In genomic region chr5:107611224-107611623, GRCm38 (mm10) we compare ENCODE assay signal across 9 mouse cellular contexts. TPM values are rescaled to one million over a fixed set of nuclear protein-coding genes. Genes with fewer than 3 reads are reported as not detected.
DNase-seq lines count a peak whose midpoint lies in the region; ATAC-seq lines count a peak whose summit lies in the region.
"Had no signal": no experiment of that assay in that cellular context is flagged by ENCODE, and none has a peak within 500 bp of the region (broad histone marks: within the 10 kb centered on the region; RNA-seq: fewer than 3 reads in every experiment).

No protein-coding gene starts in this region.

- WGBS in intestine, embryonic 14.5 days, result 3% methylated on average over 2 of the region's 2 CpGs
- 4% methylated on average over 2 of the region's 2 CpGs for WGBS in intestine, embryonic 16.5 days
- WGBS in hindbrain, embryonic 13.5 days, result 2% methylated on average over 2 of the region's 2 CpGs

- no peak overlapping the region for H3K9ac ChIP-seq in intestine, embryonic 14.5 days (ENCODE audit: low read length)
- H3K9ac ChIP-seq in intestine, embryonic 16.5 days (ENCODE audit: low read depth, low read length), result no peak overlapping the region
- no peak overlapping the region for H3K9ac ChIP-seq in hindbrain, embryonic 13.5 days

- no peaks in the 10 kb centered on the region for H3K27me3 ChIP-seq in intestine, embryonic 14.5 days (replicated peaks; ENCODE audit: control insufficient read depth, insufficient read depth, low read length)
- no peaks in the 10 kb centered on the region for H3K27me3 ChIP-seq in intestine, embryonic 16.5 days (replicated peaks; ENCODE audit: control insufficient read depth, insufficient read depth, low read length)
- no peaks in the 10 kb centered on the region for H3K27me3 ChIP-seq in hindbrain, embryonic 13.5 days

- peak; percentile 65 for DNase-seq in intestine, embryonic 14.5 days (ENCODE audit: low spot score)
- DNase-seq in brain, embryonic 18.5 days (ENCODE audit: low read depth, low spot score), result peak; percentile 45
- DNase-seq in layer of hippocampus, postnatal 14 days (ENCODE audit: low spot score in 2 of 2), result peak; percentile 59 to 80
- peak; percentile 23 for DNase-seq in skeletal muscle tissue, adult 2 months (ENCODE audit: low read depth, low spot score)

- no peak overlapping the region for H3K27ac ChIP-seq in intestine, embryonic 14.5 days (ENCODE audit: low read depth)
- no peak overlapping the region for H3K27ac ChIP-seq in intestine, embryonic 16.5 days (ENCODE audit: low read length)
- no peak overlapping the region for H3K27ac ChIP-seq in hindbrain, embryonic 13.5 days

- no peaks in the 10 kb centered on the region for H3K9me3 ChIP-seq in intestine, embryonic 14.5 days (ENCODE audit: control insufficient read depth, low read length)
- H3K9me3 ChIP-seq in intestine, embryonic 16.5 days (ENCODE audit: control insufficient read depth, low read length), result no peaks in the 10 kb centered on the region
- H3K9me3 ChIP-seq in hindbrain, embryonic 13.5 days, result no peaks in the 10 kb centered on the region

- H3K4me1 ChIP-seq in intestine, embryonic 14.5 days (replicated peaks; ENCODE audit: control insufficient read depth, insufficient read depth, low read length), result no peaks in the 10 kb centered on the region
- no peaks in the 10 kb centered on the region for H3K4me1 ChIP-seq in intestine, embryonic 16.5 days (ENCODE audit: control insufficient read depth, insufficient read depth, low read length)
- H3K4me1 ChIP-seq in hindbrain, embryonic 13.5 days (replicated peaks), result no peaks in the 10 kb centered on the region

- no peak overlapping the region for H3K4me2 ChIP-seq in intestine, embryonic 14.5 days (ENCODE audit: low read length)
- no peak overlapping the region for H3K4me2 ChIP-seq in intestine, embryonic 16.5 days (ENCODE audit: low read depth, low read length)
- H3K4me2 ChIP-seq in hindbrain, embryonic 13.5 days, result no peak overlapping the region

- no peak overlapping the region for H3K4me3 ChIP-seq in intestine, embryonic 14.5 days (ENCODE audit: low read depth, low read length)
- no peak overlapping the region for H3K4me3 ChIP-seq in intestine, embryonic 16.5 days (ENCODE audit: low read length)
- no peak overlapping the region for H3K4me3 ChIP-seq in hindbrain, embryonic 13.5 days
- H3K4me3 ChIP-seq: myocyte had no signal

- peaks cover 47% of the 10 kb centered on the region for H3K36me3 ChIP-seq in intestine, embryonic 14.5 days (ENCODE audit: control insufficient read depth, insufficient read depth, low read length)
- H3K36me3 ChIP-seq in intestine, embryonic 16.5 days (ENCODE audit: control insufficient read depth, insufficient read depth, low read length), result no peaks in the 10 kb centered on the region
- H3K36me3 ChIP-seq in hindbrain, embryonic 13.5 days, result peaks cover 29% of the 10 kb centered on the region

- ATAC-seq in intestine, embryonic 14.5 days (replicated peaks; ENCODE audit: low FRiP score, low TSS enrichment, low read depth), result 0 out of 2 replicates have a peak, but pooled peaks have one; percentile 36
- no peak for ATAC-seq in intestine, embryonic 16.5 days
- ATAC-seq in erythroid progenitor cell, adult 5-6 weeks (replicated peaks; ENCODE audit: low FRiP score, poor library complexity, severe bottlenecking), result peak; percentile 74
- peak; percentile 66; the same call in 1 of the 2 replicates for ATAC-seq in hindbrain, embryonic 13.5 days (ENCODE audit: low FRiP score)
- ATAC-seq in megakaryocyte-erythroid progenitor cell, adult 5-6 weeks (replicated peaks; ENCODE audit: low FRiP score, low TSS enrichment, poor library complexity, severe bottlenecking), result peak; percentile 77; the same call in 1 of the 2 replicates

RNA-seq across cellular contexts. Expression of gene Glmn, which starts 13.5 kb away (rescaled TPM):
- polyA plus RNA-seq in intestine, embryonic 14.5 days (2014; fragmentation: Nextera tagmentation; extraction: Ambion mirVana), result 32.5 and 33.0 TPM in 2 replicates
- polyA plus RNA-seq in intestine, embryonic 16.5 days (2015; fragmentation: Nextera tagmentation; extraction: Ambion mirVana), result 18.2 and 21.3 TPM in 2 replicates
- 1.3 and 4.3 TPM in 2 replicates for total RNA-seq in erythroid progenitor cell, adult 5-6 weeks (2015; ENCODE audit: low replicate concordance)
- 7.2 and 10.3 TPM in 2 replicates for total RNA-seq in erythroid progenitor cell, adult 5-6 weeks (2017; ENCODE audit: low replicate concordance)
- 39.0 and 39.2 TPM in 2 replicates for polyA plus RNA-seq in hindbrain, embryonic 13.5 days (2015; fragmentation: Nextera tagmentation; extraction: Ambion mirVana)
- total RNA-seq in layer of hippocampus, postnatal 14 days (2021), result 10 to 100 TPM; 17.2 to 17.6 TPM
- total RNA-seq in megakaryocyte-erythroid progenitor cell, adult 5-6 weeks (2014; fragmentation: Nextera tagmentation), result 5.5 and 20.0 TPM in 2 replicates
- total RNA-seq in megakaryocyte-erythroid progenitor cell, adult 5-6 weeks (2017), result 15.3 and 15.8 TPM in 2 replicates

RNA-seq across cellular contexts. Expression of gene Rpap2, which starts 14.1 kb away (rescaled TPM):
- 16.8 and 21.6 TPM in 2 replicates for polyA plus RNA-seq in intestine, embryonic 14.5 days (2014; fragmentation: Nextera tagmentation; extraction: Ambion mirVana)
- polyA plus RNA-seq in intestine, embryonic 16.5 days (2015; fragmentation: Nextera tagmentation; extraction: Ambion mirVana), result 11.9 and 13.8 TPM in 2 replicates
- 6.3 and 10.1 TPM in 2 replicates for total RNA-seq in erythroid progenitor cell, adult 5-6 weeks (2015; ENCODE audit: low replicate concordance)
- total RNA-seq in erythroid progenitor cell, adult 5-6 weeks (2017; ENCODE audit: low replicate concordance), result 6.3 and 11.0 TPM in 2 replicates
- polyA plus RNA-seq in hindbrain, embryonic 13.5 days (2015; fragmentation: Nextera tagmentation; extraction: Ambion mirVana), result 21.4 and 24.6 TPM in 2 replicates
- total RNA-seq in layer of hippocampus, postnatal 14 days (2021), result 10 to 100 TPM; 21.2 to 22.1 TPM
- 11.7 and 12.8 TPM in 2 replicates for total RNA-seq in megakaryocyte-erythroid progenitor cell, adult 5-6 weeks (2014; fragmentation: Nextera tagmentation)
- total RNA-seq in megakaryocyte-erythroid progenitor cell, adult 5-6 weeks (2017), result 23.7 and 24.3 TPM in 2 replicates
